Mouse (Mus musculus): Measurements from ENCODE around the gene AU022252. TPM values are rescaled to one million over a fixed set of nuclear protein-coding genes. Genes with fewer than 3 reads are reported as not detected.

The AU022252 gene
- polyA plus RNA-seq, 1 experiment: 5.0 TPM

DNA sequence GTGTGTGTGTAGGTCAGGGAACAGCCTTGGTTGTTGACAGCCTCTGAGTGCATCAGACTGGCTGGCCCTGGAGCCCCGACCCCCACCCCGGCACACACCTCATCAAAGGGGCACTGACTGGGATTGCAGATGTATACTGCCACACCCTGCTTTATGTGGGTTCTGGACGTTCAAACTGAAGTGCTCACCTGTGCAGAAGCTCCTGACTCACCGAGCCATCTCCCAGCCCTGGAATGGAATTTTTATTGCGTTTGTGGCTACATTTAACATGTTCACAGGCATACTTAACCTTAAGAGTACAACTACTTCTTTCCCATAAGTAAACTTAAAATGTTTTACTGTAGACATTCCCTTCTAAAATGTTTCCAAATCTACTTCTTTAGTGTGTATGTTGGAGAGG, 74.6 kb downstream of the AU022252 start:
- WGBS: 82% methylated on average over 5 of the region's 5 CpGs
- H3K4me3 ChIP-seq (replicated peaks; ENCODE audit: control insufficient read depth, low read depth, low read length): no peak overlapping the region
- no peaks in the 10 kb centered on the region for H3K4me1 ChIP-seq (ENCODE audit: control insufficient read depth, insufficient read depth, low read length)
- no peak overlapping the region for H3K27ac ChIP-seq (ENCODE audit: control insufficient read depth, insufficient read depth, low read depth, low read length, poor library complexity)
- TF ChIP-seq POLR2A (IDR thresholded peaks at IDR 0.05; ENCODE audit: borderline replicate concordance, control insufficient read depth, low read depth, low read length) (no peak), CTCF (IDR thresholded peaks at IDR 0.05; ENCODE audit: control insufficient read depth, insufficient read depth, low read length) (no peak)

DNA sequence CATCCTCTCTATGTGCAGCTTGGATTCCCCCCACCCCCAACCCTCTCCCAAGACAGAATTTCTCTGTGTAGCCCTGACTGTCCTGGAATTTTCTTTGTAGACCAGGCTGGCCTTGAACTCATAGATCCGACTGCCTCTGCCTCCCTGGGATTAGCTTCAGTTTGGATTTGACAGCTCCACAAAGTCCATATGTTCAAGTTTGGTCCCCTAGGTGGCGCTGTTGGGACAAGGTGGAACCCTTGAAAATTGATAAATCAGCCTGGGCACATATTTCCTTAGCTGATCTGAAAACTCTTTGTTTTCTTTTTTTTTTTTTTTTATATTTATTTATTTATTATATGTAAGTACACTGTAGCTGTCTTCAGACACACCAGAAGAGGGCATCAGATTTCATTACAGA, 75.3 kb downstream of the AU022252 start:
- no peaks in the 10 kb centered on the region for H3K4me1 ChIP-seq (ENCODE audit: control insufficient read depth, insufficient read depth, low read length)
- no peak overlapping the region for H3K27ac ChIP-seq (ENCODE audit: control insufficient read depth, insufficient read depth, low read depth, low read length, poor library complexity)
- WGBS: 18% methylated on average over 2 of the region's 2 CpGs
- H3K4me3 ChIP-seq (replicated peaks; ENCODE audit: control insufficient read depth, low read depth, low read length): no peak overlapping the region
- TF ChIP-seq POLR2A (IDR thresholded peaks at IDR 0.05; ENCODE audit: borderline replicate concordance, control insufficient read depth, low read depth, low read length) (no peak), CTCF (IDR thresholded peaks at IDR 0.05; ENCODE audit: control insufficient read depth, insufficient read depth, low read length) (peak; percentile 40)

Other genes with a start within 250 kb of the AU022252 start
- 6.7 and 20.9 TPM in 2 replicates for gene Slc2a1, start 124.0 kb downstream of the AU022252 start, polyA plus RNA-seq (2011; ENCODE audit: insufficient read depth, insufficient read length, low replicate concordance, missing spikeins)
- gene Zfp691, start 58.5 kb downstream of the AU022252 start, polyA plus RNA-seq (2011; ENCODE audit: insufficient read depth, insufficient read length, low replicate concordance, missing spikeins): 5.8 TPM in 2 replicates
- 173 and 189 TPM in 2 replicates for gene Ermap, start 42.7 kb downstream of the AU022252 start, polyA plus RNA-seq (2011; ENCODE audit: insufficient read depth, insufficient read length, low replicate concordance, missing spikeins)
- gene Svbp, start 37.4 kb downstream of the AU022252 start, polyA plus RNA-seq (2011; ENCODE audit: insufficient read depth, insufficient read length, low replicate concordance, missing spikeins): 46.6 and 64.0 TPM in 2 replicates
- gene Tmem269, start 14.5 kb downstream of the AU022252 start, polyA plus RNA-seq (2011; ENCODE audit: insufficient read depth, insufficient read length, low replicate concordance, missing spikeins): not detected in 2 replicates
- 3.7 and 7.0 TPM in 2 replicates for gene P3h1, start 203 bp upstream of the AU022252 start, polyA plus RNA-seq (2011; ENCODE audit: insufficient read depth, insufficient read length, low replicate concordance, missing spikeins)
- gene Cldn19, start 22.7 kb upstream of the AU022252 start, polyA plus RNA-seq (2011; ENCODE audit: insufficient read depth, insufficient read length, low replicate concordance, missing spikeins): 0.54 and 1.2 TPM in 2 replicates
- 212 and 389 TPM in 2 replicates for gene Ybx1, start 61.9 kb upstream of the AU022252 start, polyA plus RNA-seq (2011; ENCODE audit: insufficient read depth, insufficient read length, low replicate concordance, missing spikeins)
- gene Ppih, start 87.8 kb upstream of the AU022252 start, polyA plus RNA-seq (2011; ENCODE audit: insufficient read depth, insufficient read length, low replicate concordance, missing spikeins): 45.5 and 99.6 TPM in 2 replicates
- gene Ccdc30, start 182.8 kb upstream of the AU022252 start, polyA plus RNA-seq (2011; ENCODE audit: insufficient read depth, insufficient read length, low replicate concordance, missing spikeins): 2.3 and 3.7 TPM in 2 replicates
- 5.5 and 9.8 TPM in 2 replicates for gene Ppcs, start 189.7 kb upstream of the AU022252 start, polyA plus RNA-seq (2011; ENCODE audit: insufficient read depth, insufficient read length, low replicate concordance, missing spikeins)
- 3.3 TPM in 1 of 2 replicates, not detected in the other for gene Zmynd12, start 190.1 kb upstream of the AU022252 start, polyA plus RNA-seq (2011; ENCODE audit: insufficient read depth, insufficient read length, low replicate concordance, missing spikeins)